Mouse (Mus musculus) cerebellum, adult 18-20 months (tissue): ENCODE data around the gene Gm4847.

ENCODE experiments used
- DNase-seq, 2 experiments: peaks; one replicate each; pipeline ENCODE4 v3.0.0; 2021

Gm4847 gene

GRCm38 (mm10) chr1:166647593-166647992 lies at the start of gene Gm4847:
Gm4847 (minus strand) TSS chr1:166647693.
- no peak for DNase-seq

- no peak for DNase-seq
These were observed 34.3 kb upstream of the Gm4847 start, which contains the start of gene Fmo9 for GRCm38 (mm10) chr1:166681745-166682144. Fmo9 (minus strand) TSS chr1:166681845.

GRCm38 (mm10) chr1:166669264-166669663 lies 21.8 kb upstream of the Gm4847 start:
- DNase-seq: no peak

- no peak for DNase-seq
These were observed 13.3 kb upstream of the Gm4847 start for GRCm38 (mm10) chr1:166660800-166661199.
